Mouse (Mus musculus) liver, adult (tissue): ENCODE measurements around the gene Omg.

Source experiments
- GATA4 ChIP-seq: IDR thresholded peaks from 2 replicates; pipeline ENCODE4 v1.6.1; 2014; ENCODE audit warnings: mild to moderate bottlenecking, low read length; ENCODE audit not compliant: insufficient replicate concordance

Gene Omg

GRCm38 (mm10) chr11:79460756-79461450, 43.0 kb downstream of the Omg start:
- no peak for TF ChIP-seq GATA4

DNA sequence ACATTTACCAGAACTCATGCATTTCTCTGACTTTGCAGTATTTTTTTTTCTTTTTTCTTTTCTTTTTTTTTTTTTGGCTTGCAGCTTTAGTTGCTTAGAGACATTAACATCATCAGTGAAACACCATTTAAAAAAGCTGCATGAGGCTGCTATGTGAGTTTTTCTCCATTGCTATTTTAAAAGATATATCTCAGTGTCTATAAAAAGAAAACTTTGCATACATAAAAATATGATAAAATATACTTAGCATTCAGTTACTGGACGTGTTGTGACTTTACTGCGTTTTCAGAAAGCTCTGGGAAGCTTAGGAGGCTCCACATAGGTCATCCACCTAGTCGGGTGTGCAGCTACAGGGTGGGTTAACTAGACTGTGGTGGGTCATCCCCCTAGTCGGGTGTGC, 44.0 kb downstream of the Omg start:
- no peak for TF ChIP-seq GATA4

GRCm38 (mm10) chr11:79457928-79458327, 46.0 kb downstream of the Omg start:
- no peak for TF ChIP-seq GATA4

- TF ChIP-seq GATA4, result no peak
Measured at GRCm38 (mm10) chr11:79452966-79453365, 50.9 kb downstream of the Omg start.
